Mouse (Mus musculus): ENCODE data around the gene Dennd1a.

DNA sequence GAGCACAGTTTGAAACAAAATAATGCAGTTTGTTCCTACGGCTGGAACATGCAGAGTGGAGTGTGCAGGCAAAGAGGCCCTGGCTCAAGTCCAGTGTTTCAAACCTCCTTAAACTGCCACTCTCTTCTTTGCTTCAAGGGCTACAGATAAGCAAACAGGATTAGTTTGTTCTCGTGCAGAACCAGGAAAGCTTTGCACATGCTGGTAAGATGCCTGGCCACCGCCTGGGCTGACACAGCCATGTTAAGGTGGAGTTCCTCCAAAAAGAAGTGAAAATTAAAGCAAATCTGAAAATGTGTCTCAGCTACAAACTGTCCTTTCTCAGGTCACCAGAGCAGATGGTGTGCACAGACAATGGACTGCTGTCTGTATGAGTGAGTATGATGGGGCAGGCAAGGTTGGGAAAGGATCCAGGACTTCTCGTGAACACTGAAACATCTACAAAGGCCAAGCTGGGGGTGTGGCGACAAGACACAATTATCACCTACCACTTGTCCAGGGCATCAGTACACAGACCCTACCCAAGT is 273.3 kb downstream of the Dennd1a start:
- TF ChIP-seq CTCF (IDR thresholded peaks at IDR 0.05; ENCODE audit: control insufficient read depth, insufficient read depth, insufficient read length) (no peak), MYOG (IDR thresholded peaks at IDR 0.05; ENCODE audit: control insufficient read depth, extremely low read depth, insufficient read length) (no peak), USF1 (IDR thresholded peaks at IDR 0.05; ENCODE audit: low read depth) (no peak), FOSL1 (IDR thresholded peaks at IDR 0.05; ENCODE audit: insufficient read depth, low read length, poor library complexity, severe bottlenecking) (no peak), MYOD1 (IDR thresholded peaks at IDR 0.05; ENCODE audit: control insufficient read depth, insufficient read length, low read depth) (no peak), CEBPB (IDR thresholded peaks at IDR 0.05; ENCODE audit: low read depth) (no peak)

All from C2C12 (cell line).